Comparison of ENCODE assay signal across 8 mouse cellular contexts in genomic region chr2:34825827-34826459, GRCm38 (mm10). TPM values are rescaled to one million over a fixed set of nuclear protein-coding genes. Genes with fewer than 3 reads are reported as not detected.
DNase-seq lines count a peak whose midpoint lies in the region; ATAC-seq lines count a peak whose summit lies in the region.

Gene Fbxw2 (minus strand): TSS chr2:34826311.

- peak; percentile 96 for ATAC-seq in inflammation-experienced regulatory T-cells, adult 6 months
- ATAC-seq in megakaryocyte-erythroid progenitor cell, adult 5-6 weeks (replicated peaks; ENCODE audit: low FRiP score, low TSS enrichment, poor library complexity, severe bottlenecking), result peak; percentile 96

- peak; percentile 89 for DNase-seq in adipocyte (ENCODE audit: low spot score)
- peak; percentile 97 for DNase-seq in embryo, embryonic 10 days (ENCODE audit: low spot score)
- peak; percentile 93 for DNase-seq in gastrocnemius, postnatal 14 days
- peak; percentile 91 to 95 for DNase-seq in left cerebral cortex, postnatal 10 days (ENCODE audit: extremely low spot score in 1 of 2, low spot score in 2 of 2)
- peak; percentile 94 for DNase-seq in right cerebral cortex, postnatal 25 days
- DNase-seq in urinary bladder, postnatal 4 days (ENCODE audit: low spot score in 2 of 2), result peak; percentile 88 to 92

- intact Hi-C loops in gastrocnemius, postnatal 14 days (cut with DNase I; ENCODE audit: low total_unique reads), result no loop called here
- intact Hi-C loops in left cerebral cortex, postnatal 10 days (cut with DNase I), result loop anchor here (5.0 kb wide), 1 partner anchor 281 kb away; the partner anchor contains the start of gene Cntrl

RNA-seq across cellular contexts. Expression of gene Fbxw2, which starts in this region (rescaled TPM):
- 10 to 100 TPM; 43.5 to 48.3 TPM for total RNA-seq in gastrocnemius, postnatal 14 days (2021)
- polyA plus RNA-seq in inflammation-experienced regulatory T-cells, adult 6 months (2017; shearing (Covaris generic)), result 10 to 100 TPM; 62.7 to 77.2 (median 72.8) TPM
- total RNA-seq in left cerebral cortex, postnatal 10 days (2021), result 100 to 1,000 TPM in 1 of 2 experiments, 10 to 100 TPM in 1; 97.1 to 103 TPM
- 46.3 and 61.9 TPM in 2 replicates for total RNA-seq in megakaryocyte-erythroid progenitor cell, adult 5-6 weeks (2014; fragmentation: Nextera tagmentation)
- total RNA-seq in megakaryocyte-erythroid progenitor cell, adult 5-6 weeks (2017), result 73.6 and 75.1 TPM in 2 replicates

Comparison
In these comparisons a context has a peak if more than half of its experiments do, and no peak if none do; other contexts are left out.
1. Peak in every context shown above with its lines: DNase-seq and ATAC-seq.